Mouse (Mus musculus): ENCODE data around the gene Atxn2. TPM values are rescaled to one million over a fixed set of nuclear protein-coding genes. Genes with fewer than 3 reads are reported as not detected.
A peak's percentile ranks its signal among the peaks of the same experiment; 100 is the strongest.
"Not testable (repeated sequence)": the region's sequence is repeated elsewhere in the genome, so short reads cannot be mapped to it uniquely, and the experiment has no call there.

Atxn2 gene
- polyA plus RNA-seq, 1 experiment from 2014 or later, result 40.5 TPM

GRCm38 (mm10) chr5:121839128-121839473 is 128.0 kb downstream of the Atxn2 start:
- H3K4me1 ChIP-seq, result peaks cover 72% of the 10 kb centered on the region
- peak overlapping the region; percentile 97 for H3K4me2 ChIP-seq
- H3K9me3 ChIP-seq (replicated peaks), result no peaks in the 10 kb centered on the region
- peak overlapping the region; percentile 66 for H3K9ac ChIP-seq
- H3K27me3 ChIP-seq (replicated peaks), result peaks cover 30% of the 10 kb centered on the region
- peak overlapping the region; percentile 87 for H3K27ac ChIP-seq
- 38% methylated on average over 7 of the region's 7 CpGs for WGBS (ENCODE audit: insufficient replicate concordance)
- no peak for ATAC-seq
- peak overlapping the region; percentile 79 for H3K4me3 ChIP-seq
- no peaks in the 10 kb centered on the region for H3K36me3 ChIP-seq

DNA sequence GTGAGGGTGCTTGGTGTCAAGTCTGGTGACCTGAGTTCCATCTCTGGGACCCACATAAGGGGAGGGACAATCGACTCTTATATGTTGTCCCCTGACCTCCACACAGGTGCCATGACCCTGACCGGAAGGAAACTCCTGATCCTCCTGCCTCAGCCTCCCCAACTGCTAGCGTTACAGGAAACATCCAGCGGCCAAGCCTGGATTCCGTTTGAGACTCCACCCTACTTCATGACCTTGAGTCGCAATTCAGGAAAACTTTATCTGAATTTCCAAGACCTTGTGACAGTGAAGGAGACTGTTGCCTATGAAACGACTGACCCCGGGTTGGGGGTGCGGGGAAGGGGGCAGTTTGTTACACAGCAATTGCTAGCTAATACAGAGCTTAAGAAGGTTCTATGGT is 130.4 kb downstream of the Atxn2 start:
- Histone ChIP-seq H3K27me3 (replicated peaks) (peaks cover 54% of the 10 kb centered on the region), H3K36me3 (no peaks in the 10 kb centered on the region), H3K4me2 (no peak overlapping the region), H3K4me3 (no peak overlapping the region), H3K27ac (no peak overlapping the region), H3K4me1 (peaks cover 57% of the 10 kb centered on the region), H3K9ac (no peak overlapping the region), H3K9me3 (replicated peaks) (no peaks in the 10 kb centered on the region)
- 86% methylated on average over 9 of the region's 9 CpGs for WGBS (ENCODE audit: insufficient replicate concordance)
- ATAC-seq, result no peak

DNA sequence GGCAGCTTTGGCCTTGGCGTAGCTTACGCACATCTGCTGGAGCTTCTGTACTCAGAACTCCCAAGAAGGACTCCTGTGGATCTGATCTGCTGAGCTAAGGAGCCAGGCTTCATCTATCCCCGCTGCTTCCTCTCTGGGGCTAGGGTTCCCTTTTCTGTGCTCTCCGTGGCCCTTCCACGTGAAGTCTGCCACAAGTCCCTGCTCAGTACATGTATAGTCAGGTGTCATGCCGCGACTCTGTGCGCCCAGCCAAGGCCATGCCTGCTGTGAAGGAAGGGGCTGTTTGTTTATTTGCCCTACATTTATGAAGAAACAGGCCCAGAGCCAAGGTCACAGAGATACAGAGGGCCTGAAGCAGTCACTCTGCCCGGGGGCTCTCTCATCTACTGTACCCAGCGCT is 130.8 kb downstream of the Atxn2 start:
- Histone ChIP-seq H3K27ac (no peak overlapping the region), H3K4me2 (peak overlapping the region; percentile 87), H3K36me3 (no peaks in the 10 kb centered on the region), H3K9me3 (replicated peaks) (no peaks in the 10 kb centered on the region), H3K9ac (no peak overlapping the region), H3K4me1 (peaks cover 56% of the 10 kb centered on the region), H3K4me3 (no peak overlapping the region), H3K27me3 (replicated peaks) (peaks cover 56% of the 10 kb centered on the region)
- no peak for ATAC-seq
- 43% methylated on average over 10 of the region's 10 CpGs for WGBS (ENCODE audit: insufficient replicate concordance)

DNA sequence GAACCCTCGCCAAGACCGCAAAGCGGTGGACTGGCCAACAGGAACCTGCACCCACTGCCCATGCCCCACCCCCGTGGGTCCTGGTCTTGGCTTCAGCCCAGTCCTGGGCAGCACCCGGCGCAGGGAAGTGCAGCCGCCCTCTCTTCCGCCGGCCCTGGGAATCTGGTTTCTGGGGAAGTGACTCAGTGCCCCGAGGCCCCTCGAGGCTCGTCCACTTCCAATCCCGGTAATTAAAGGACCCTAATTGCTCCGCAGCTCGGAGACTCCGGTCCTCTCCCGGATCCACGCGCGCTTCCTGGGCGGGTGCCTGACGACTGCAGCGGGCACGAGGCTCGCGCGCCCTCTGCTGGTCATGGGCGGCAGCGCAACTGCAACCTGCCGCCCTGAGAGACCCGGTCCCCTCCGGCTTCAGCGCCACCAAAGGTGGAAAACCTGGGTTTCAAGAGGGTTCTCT is 131.6 kb downstream of the Atxn2 start:
- H3K4me1 ChIP-seq, result peaks cover 52% of the 10 kb centered on the region
- H3K4me3 ChIP-seq, result peak overlapping the region; percentile 61
- H3K27me3 ChIP-seq (replicated peaks), result peaks cover 56% of the 10 kb centered on the region
- H3K9me3 ChIP-seq (replicated peaks), result no peaks in the 10 kb centered on the region
- H3K4me2 ChIP-seq, result peak overlapping the region; percentile 87
- peak overlapping the region; percentile 67 for H3K9ac ChIP-seq
- H3K36me3 ChIP-seq, result no peaks in the 10 kb centered on the region
- no peak overlapping the region for H3K27ac ChIP-seq
- under 1% methylated on average over 33 of the region's 33 CpGs for WGBS (ENCODE audit: insufficient replicate concordance)
- ATAC-seq, result peak; percentile 70

- Histone ChIP-seq H3K27me3 (replicated peaks) (peaks cover 54% of the 10 kb centered on the region), H3K9ac (peak overlapping the region; percentile 67)
Measured at GRCm38 (mm10) chr5:121843138-121843905, 132.2 kb downstream of the Atxn2 start.

DNA sequence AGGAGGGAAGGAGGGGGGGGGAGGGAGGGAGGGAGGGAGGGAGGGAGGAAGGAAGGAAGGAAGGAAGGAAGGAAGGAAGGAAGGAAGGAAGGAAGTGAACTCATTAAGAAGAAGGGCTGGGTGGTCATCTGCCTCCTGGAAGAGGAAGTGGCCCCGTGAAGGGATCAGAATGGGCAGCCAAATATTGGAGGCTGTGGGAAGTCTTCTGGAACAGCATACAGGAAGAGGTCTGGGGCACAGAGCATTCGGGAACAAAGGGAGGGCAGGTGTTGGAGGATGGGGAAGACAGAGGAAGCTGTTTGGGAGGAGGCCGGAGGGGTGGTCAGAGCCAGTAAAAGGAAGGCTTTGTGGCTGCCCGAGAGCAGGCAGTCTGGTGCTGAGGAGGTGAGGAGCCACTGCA is 134.2 kb downstream of the Atxn2 start:
- WGBS (ENCODE audit: insufficient replicate concordance), result 15% methylated on average over 4 of the region's 4 CpGs
- no peak overlapping the region for H3K27ac ChIP-seq
- peaks cover 52% of the 10 kb centered on the region for H3K4me1 ChIP-seq
- ATAC-seq, result no peak
- no peak overlapping the region for H3K4me3 ChIP-seq
- no peak overlapping the region for H3K9ac ChIP-seq
- H3K4me2 ChIP-seq, result 0 out of 2 replicates have a peak overlapping the region, but pooled peaks have one; percentile 1
- no peaks in the 10 kb centered on the region for H3K36me3 ChIP-seq
- no peaks in the 10 kb centered on the region for H3K9me3 ChIP-seq (replicated peaks)
- H3K27me3 ChIP-seq (replicated peaks), result peaks cover 44% of the 10 kb centered on the region

More at GRCm38 (mm10) chr5:121843138-121843905, 132.2 kb downstream of the Atxn2 start:
- H3K36me3 ChIP-seq, result no peaks in the 10 kb centered on the region
- H3K4me3 ChIP-seq, result peak overlapping the region; percentile 61
- peak overlapping the region; percentile 87 for H3K4me2 ChIP-seq
- ATAC-seq, result peak; percentile 11; the same call in 1 of the 2 replicates
- 12% methylated on average over 17 of the region's 17 CpGs for WGBS (ENCODE audit: insufficient replicate concordance)
- H3K9me3 ChIP-seq (replicated peaks), result no peaks in the 10 kb centered on the region
- H3K4me1 ChIP-seq, result peaks cover 51% of the 10 kb centered on the region
- no peak overlapping the region for H3K27ac ChIP-seq

GRCm38 (mm10) chr5:121846322-121846721 is 135.2 kb downstream of the Atxn2 start:
- Histone ChIP-seq H3K4me3 (no peak overlapping the region), H3K36me3 (no peaks in the 10 kb centered on the region), H3K9me3 (replicated peaks) (no peaks in the 10 kb centered on the region), H3K4me1 (peaks cover 58% of the 10 kb centered on the region), H3K4me2 (no peak overlapping the region), H3K27ac (no peak overlapping the region), H3K9ac (no peak overlapping the region), H3K27me3 (replicated peaks) (peaks cover 44% of the 10 kb centered on the region)
- ATAC-seq, result no peak
- WGBS (ENCODE audit: insufficient replicate concordance), result 64% methylated on average over 11 of the region's 11 CpGs

DNA sequence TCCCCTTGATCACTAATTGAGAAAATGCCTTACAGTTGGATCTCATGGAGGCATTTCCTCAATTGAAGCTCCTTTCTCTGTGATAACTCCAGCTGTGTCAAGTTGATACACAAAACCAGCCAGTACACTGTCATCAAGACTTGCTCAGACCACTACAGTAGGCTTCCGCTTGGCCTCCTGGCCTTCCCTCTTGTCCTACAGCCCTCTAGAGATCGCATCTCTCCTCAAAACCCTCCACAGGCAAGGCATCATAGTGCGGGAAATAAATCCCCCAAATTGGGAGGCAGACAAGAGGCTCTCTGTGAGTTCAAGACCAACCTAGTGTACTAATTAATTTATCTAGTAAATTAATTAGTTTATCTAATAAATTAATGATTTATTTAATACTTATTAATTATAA is 136.1 kb downstream of the Atxn2 start:
- 48% methylated on average over 3 of the region's 3 CpGs for WGBS (ENCODE audit: insufficient replicate concordance)

DNA sequence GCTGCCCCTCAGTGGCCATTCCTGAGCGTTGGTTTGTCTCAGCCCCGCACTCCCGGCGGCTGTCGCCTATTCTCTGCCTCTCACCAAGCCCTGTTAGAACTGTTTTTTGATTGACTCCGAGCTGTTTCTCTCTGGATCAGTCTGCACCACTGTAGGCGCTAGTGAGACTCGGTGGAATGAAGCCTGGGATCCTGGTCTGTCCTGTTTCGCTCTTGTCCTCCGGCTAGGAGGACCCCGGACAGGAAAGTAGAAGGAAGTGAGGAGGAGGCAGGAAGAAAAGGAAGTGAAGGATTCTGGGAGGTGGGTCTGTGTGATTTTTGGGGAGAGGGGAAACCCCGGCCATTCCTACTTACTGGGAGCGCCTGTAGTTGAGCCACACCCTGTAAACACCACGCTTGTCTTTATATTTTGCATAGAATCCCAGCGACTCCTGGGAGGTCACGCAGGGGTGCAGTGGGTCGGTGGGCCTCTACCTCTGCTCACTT is 136.9 kb downstream of the Atxn2 start:
- Histone ChIP-seq H3K27me3 (replicated peaks) (peaks cover 37% of the 10 kb centered on the region), H3K4me1 (peaks cover 44% of the 10 kb centered on the region), H3K36me3 (peaks cover 16% of the 10 kb centered on the region), H3K9me3 (replicated peaks) (no peaks in the 10 kb centered on the region), H3K4me3 (peak overlapping the region; percentile 78), H3K9ac (peak overlapping the region; percentile 78), H3K27ac (peak overlapping the region; percentile 73), H3K4me2 (peak overlapping the region; percentile 84)
- ATAC-seq, result peak; percentile 46
- WGBS (ENCODE audit: insufficient replicate concordance), result 1% methylated on average over 17 of the region's 17 CpGs

More for the DNA sequence above, 136.1 kb downstream of the Atxn2 start:
- not testable (repeated sequence) for H3K9ac ChIP-seq; H3K9me3 ChIP-seq (replicated peaks); H3K36me3 ChIP-seq; H3K27ac ChIP-seq; H3K4me2 ChIP-seq; ATAC-seq; H3K4me3 ChIP-seq
- Histone ChIP-seq H3K4me1 (peaks cover 53% of the 10 kb centered on the region), H3K27me3 (replicated peaks) (peaks cover 38% of the 10 kb centered on the region)

DNA sequence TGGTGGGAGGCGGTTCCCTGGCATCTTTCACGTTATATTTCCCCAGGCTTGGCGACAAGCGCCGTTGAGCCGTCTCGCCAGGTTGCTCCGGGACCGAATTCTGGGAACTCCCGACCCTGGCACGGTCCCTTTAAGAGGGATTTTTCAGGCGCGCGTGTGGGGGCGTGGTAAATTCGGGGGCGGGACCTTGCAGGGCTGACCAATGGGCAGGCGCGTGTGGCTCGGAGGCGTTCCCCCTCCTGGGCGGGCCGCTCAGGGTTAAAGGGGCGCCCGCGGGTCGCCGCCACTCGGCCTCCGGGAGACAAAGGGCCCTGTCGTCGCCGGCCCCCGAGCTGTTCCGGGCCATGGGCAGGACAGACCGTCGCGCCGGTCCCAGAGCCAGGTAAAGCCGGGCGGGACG is 137.6 kb downstream of the Atxn2 start, which contains the start of gene Pheta1:
Gene Pheta1 (plus strand): TSS at position 242 of the 400 bp plus-strand sequence.
- WGBS (ENCODE audit: insufficient replicate concordance), result under 1% methylated on average over 39 of the region's 42 CpGs
- Histone ChIP-seq H3K27ac (peak within 1 kb of the TSS; percentile 73), H3K36me3 (peaks cover 22% of the 10 kb centered on the region), H3K4me1 (peaks cover 38% of the 10 kb centered on the region), H3K9me3 (replicated peaks) (no peaks in the 10 kb centered on the region), H3K4me3 (peak within 1 kb of the TSS; percentile 78), H3K4me2 (peak within 1 kb of the TSS; percentile 84), H3K9ac (peak within 1 kb of the TSS; percentile 78), H3K27me3 (replicated peaks) (peaks cover 30% of the 10 kb centered on the region)
- ATAC-seq, result peak; percentile 88

DNA sequence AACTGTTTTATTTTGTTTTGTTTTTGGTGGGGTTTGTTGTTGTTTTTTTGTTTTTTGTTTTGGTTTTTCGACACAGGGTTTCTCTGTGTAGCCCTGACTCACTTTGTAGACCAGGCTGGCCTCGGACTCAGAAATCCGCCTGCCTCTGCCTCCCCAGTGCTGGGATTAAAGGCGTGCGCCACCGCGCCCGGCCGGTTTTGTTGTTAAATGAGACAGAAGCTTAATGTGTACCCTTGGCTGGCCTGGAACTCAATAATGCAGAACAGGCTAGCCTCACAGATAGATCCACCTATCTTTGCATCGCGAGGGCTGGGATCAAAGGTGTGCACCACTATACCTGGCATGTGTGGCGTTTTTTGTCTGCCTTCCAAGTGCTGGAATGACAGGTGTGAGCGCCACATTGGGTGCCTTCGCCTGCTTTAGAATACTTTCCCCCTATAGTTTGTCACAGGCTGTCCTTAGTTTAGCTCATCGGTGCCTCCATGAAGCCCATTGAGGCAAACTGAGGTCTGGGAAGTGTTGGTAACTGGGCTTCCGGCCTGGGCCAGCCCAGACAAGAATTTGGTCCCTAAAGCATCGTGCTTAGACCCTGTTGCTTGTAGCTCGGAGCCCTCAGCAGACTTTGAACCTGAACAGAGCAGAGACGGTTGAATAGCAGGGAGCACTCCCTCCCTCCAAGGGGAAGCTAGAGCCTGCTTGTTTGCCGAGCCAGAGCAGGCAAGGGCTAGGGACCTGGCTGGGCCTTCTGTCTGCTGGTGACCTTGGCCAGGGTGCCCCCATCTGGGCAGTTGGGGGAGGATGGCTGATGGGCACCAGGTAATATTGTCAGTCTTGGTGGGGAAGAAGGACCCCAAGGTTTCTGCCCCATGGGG is 138.6 kb downstream of the Atxn2 start:
- peak overlapping the region; percentile 78 for H3K9ac ChIP-seq
- H3K4me1 ChIP-seq, result peaks cover 40% of the 10 kb centered on the region
- H3K36me3 ChIP-seq, result peaks cover 25% of the 10 kb centered on the region
- WGBS (ENCODE audit: insufficient replicate concordance), result 47% methylated on average over 20 of the region's 20 CpGs
- H3K4me3 ChIP-seq, result peak overlapping the region; percentile 78
- peaks cover 20% of the 10 kb centered on the region for H3K27me3 ChIP-seq (replicated peaks)
- H3K4me2 ChIP-seq, result peak overlapping the region; percentile 84
- no peak for ATAC-seq
- H3K9me3 ChIP-seq (replicated peaks), result no peaks in the 10 kb centered on the region
- 0 out of 2 replicates have a peak overlapping the region, but pooled peaks have one; percentile 50 for H3K27ac ChIP-seq
